Mouse (Mus musculus): ENCODE data around the gene Edaradd.
"Not testable (repeated sequence)": the region's sequence is repeated elsewhere in the genome, so short reads cannot be mapped to it uniquely, and the experiment has no call there.

Gene Edaradd

DNA sequence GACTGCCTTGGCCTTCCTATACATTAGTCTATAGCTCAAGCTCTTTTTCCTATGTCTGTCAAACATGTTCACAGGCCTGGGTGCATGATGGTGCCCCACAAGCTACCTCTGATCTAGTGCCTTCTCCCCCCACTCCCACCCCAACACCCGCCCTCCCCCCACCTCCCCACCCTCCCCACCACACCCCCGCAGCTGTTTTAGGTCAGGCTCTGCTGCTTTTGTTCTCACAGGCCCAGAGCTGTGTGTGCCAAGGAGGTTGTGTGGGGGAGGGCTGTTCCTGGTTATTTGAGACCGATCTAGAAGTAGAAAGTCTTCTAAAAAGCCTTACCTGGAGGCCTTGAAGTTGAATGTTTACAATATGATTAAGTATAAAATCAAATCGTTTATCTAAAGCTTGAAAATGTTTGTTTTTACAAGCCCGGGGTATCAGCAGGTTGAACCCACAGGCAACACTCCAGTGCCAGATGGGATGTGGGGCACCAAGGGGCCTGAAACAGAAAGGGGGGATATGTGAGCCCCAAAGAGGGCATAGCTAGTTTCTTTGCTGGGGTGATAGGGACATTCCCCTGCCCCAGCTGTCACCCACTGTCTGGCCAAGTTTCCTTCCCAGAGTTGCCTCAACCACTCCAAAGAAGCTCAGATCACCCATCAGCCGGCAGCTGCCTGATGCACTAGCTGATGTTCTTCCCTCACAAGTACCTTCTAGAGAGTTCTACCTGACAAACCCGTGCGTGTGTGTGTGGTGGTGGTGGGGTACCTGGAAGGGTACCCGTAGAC lies 8.9 kb downstream of the Edaradd start:
- DNase-seq (ENCODE audit: low spot score in 2 of 2): peak; percentile 74 to 75

DNA sequence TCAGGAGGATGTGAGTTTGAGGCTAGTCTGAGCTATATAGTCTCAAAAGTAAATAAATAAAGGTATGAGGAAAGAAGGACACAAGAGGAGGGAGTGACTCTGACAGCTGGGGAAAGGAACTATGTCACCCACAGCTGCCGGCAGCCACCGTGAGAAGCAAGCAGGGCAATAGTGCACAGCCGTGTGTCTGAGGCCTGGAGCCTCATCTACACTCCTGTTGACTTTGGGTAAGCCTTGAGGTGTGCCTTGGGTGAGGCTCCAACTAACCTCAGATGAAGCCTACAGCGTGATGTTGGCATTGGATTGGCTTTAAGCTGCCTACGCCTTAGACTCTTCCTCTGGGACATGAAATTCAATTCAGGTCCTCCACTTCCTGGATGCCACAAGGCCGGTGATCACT lies 10.2 kb downstream of the Edaradd start:
- DNase-seq (ENCODE audit: low spot score in 2 of 2): peak; percentile 47 to 48

DNA sequence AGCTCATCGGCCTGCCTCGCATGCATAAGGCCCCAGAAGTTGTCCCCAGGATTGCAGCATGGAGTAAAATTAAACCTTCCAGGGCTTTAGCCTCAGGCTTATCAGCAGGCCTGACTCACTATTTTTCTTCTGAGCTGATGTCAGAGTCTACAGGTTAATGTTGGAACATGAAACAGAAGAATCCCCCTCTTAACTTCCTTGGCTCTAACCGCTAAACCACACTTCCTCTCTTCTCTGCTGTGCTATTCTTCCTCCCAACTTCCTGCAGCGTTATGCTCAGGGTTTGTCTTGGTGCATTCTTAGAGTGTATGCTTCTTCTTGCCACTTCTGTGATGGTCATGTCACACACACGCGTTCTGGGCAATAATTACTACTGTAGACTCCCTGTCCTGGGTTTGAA lies 12.8 kb downstream of the Edaradd start:
- DNase-seq (ENCODE audit: low spot score in 2 of 2): peak; percentile 61 to 65

DNA sequence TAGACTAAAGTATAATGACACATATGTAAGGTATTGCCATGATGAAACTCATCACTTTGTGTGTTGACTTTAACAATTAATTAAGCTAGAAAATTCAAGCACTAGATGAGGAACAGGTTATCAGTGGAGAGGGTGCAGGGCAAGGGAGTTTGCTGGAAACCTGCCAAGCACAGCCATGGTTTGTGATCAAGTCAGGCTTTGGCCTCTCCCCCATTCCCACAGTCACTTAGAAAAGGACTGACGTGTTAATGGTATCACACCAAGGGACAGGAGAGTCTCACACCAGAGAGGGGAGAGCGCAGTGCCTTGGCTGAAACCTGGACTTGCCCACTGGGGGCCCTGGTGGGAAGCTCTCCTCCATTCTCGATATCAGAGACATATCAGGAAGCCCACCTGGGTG lies 14.9 kb downstream of the Edaradd start:
- DNase-seq (ENCODE audit: low spot score in 2 of 2): no peak

DNA sequence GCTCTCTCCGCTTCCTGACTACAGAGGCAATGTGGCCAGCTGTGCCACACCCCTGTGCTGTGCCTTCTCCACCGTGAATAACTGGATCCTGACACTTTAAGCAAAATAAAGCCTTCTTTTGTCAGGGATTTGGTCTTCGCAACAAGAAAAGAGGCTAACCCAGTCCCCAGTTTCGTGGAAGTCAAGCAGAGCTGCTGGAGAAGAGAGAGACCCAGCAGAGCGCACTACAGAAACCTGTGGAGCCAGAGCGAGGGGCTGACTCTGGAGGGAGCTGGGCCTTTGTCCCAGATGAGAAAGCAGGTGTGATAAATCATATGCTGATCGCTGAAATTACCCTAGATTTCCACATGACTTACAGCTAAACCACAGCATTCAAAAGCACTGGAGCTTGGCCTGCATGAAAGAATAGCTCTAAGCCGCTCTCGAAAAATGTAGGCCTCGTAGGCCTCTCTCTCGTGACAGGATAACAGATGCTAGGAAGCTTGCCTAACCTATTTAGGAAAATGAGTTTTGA lies 16.9 kb downstream of the Edaradd start:
- peak; percentile 38 to 46 for DNase-seq (ENCODE audit: low spot score in 2 of 2)

DNA sequence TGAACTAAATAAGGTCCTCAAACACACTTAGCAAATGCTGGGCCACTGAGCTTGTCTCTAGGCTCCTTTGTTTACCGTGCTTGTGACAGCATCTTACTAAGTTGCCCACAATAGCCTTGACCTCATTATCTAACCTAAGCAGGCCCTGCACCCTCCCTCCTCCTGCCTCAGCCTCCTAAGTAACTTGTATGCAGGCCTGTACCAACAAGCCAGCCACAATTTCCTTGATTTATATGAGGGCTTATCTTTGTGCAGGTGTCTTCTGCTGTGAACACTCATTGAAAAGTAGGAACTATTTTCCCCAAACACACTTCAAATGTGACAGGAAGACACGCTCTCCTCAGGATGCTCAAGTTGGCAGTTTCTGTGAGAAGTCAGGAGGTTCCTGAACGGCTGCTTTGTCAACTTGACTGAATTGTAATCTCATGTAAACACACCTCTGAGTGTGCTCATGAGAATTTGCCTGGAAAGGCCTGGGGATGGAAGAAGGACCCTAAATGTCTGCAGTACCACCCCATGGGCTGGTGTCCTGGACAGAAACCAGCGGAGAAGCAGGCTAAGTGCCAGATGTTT lies 17.5 kb downstream of the Edaradd start:
- no peak for DNase-seq (ENCODE audit: low spot score in 2 of 2)

DNA sequence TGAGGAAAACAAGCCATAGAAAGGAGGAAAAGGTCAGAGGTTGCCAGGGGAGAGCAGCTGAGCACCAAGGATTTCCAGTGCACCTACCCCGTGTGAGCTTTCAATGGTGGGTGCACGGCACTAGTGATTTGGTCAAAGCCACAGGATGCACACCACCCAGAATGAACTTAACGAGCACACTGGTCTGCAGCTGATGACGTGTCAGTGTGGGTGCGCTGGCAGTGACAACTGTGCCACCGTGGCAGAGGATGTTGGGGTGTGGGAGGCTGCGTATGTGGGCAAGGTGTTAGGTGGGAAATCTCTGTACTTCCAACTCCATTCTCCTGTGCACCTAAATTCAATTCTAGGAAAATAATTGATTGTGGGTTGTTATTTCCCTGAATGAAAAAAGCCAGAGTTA lies 21.1 kb downstream of the Edaradd start:
- DNase-seq (ENCODE audit: low spot score in 2 of 2): no peak

DNA sequence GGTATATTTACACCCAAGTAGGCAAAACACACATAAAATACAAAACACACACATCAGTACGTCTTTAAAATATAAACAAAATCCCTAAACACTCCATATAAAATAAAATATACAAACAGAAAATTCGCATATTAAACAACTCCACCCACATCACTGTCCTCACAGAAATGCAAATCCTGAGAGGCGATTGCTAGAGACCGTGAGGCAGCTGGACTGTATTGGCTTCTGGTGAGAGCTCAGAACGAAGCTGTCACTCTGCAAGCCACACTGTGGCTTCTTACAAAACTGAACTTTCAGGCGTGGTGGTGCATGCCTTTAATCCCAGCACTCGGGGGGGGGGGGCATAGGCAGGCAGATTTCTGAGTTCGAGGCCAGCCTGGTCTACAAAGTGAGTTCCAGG lies 22.4 kb downstream of the Edaradd start:
- no peak for DNase-seq (ENCODE audit: low spot score in 2 of 2)

DNA sequence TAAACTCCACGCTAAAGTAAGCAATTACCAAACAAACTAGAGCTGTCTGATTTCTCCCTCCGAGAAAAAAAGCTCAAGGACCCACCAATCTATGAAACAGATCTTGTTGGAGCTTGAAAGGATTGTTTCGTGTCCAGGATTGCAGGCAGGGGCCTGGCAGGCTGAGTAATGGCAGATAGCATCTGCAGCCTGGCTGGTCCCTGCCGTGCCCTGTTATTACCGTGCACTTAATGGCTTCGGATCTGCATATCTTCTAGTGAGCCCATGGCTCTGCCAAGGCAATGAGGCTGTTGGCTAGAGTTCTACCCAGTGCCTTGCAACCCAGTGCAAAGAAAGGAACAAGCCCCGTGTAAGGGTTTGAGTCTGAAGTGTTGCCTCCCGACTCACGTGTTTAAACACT lies 25.5 kb downstream of the Edaradd start:
- no peak for DNase-seq (ENCODE audit: low spot score in 2 of 2)

DNA sequence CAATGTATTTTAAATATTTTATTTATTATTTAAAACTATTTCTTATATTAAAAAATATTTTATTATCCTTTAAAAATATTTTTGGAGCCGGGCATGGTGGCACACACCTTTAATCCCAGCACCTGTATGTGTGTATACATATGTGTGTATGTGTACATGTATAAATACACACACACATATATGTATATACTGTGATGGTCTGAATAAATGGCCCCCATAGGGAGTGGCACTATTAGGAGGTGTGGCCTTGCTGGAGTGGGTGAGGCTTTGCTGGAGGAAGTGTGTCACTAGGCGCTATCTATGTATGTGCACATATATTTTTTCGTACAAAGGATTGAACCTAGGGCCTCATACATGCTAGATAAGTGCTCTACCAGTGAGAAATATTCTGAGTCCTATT lies 27.7 kb downstream of the Edaradd start:
- DNase-seq (ENCODE audit: low spot score in 2 of 2): no peak

DNA sequence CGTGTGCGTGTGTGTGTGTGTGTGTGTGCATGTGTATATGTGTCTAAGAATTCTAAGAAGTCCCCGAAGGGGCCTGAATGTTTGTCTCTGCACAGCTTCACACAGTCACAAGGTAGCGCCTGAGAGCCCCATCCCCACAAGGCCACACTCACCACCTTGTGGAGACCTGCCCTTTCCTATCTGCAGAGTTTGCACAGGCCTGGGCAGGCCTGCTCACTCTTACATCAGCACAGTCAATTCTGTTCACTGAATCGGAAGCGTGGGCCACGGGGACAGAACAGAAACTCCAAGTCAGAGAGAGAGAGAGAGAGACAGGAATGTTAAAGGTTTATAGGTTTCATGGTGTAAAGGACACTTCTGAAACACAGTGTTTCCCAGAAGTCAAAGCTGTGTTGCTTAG lies 34.6 kb downstream of the Edaradd start:
- DNase-seq (ENCODE audit: low spot score in 2 of 2): no peak

DNA sequence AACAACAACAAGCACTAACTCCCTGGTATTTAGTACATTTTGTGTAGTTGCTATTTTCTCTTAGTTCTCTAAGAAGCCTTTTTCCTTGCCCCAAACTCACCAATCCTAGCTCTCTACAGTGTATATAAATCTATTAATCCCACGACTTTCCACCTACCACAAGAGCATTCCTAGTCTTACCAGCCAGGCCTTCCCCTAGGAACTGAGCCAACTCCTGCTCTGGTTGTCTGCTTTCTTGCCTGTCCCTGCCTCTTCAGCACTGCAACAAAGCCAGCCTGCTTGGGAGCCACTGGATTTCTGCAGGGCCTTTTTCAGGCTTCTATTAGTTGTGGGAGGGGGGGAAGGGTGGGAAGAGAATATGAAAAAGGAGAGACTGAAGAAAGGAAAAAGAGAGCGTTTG lies 35.0 kb downstream of the Edaradd start:
- no peak for DNase-seq (ENCODE audit: low spot score in 2 of 2)

DNA sequence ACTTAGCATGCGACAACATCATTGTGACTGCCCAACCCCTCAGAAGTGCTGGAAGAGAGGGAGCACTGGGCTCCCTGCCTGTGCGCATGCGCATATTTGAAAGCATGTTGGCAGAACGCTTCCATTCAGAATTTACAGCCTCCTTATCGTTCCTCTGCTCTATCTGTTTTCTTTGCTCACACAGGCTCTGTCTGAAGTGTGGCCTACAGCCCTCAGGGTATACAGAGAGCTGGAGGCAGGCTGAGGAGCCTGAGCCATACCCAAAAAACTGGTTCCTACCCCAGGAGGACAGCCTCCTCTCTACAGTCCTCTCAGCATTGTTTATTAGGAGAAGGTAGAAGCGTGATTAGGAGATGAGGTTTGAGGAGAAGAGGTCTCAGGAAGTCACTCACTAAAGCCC lies 40.4 kb downstream of the Edaradd start:
- DNase-seq (ENCODE audit: low spot score in 2 of 2): no peak

DNA sequence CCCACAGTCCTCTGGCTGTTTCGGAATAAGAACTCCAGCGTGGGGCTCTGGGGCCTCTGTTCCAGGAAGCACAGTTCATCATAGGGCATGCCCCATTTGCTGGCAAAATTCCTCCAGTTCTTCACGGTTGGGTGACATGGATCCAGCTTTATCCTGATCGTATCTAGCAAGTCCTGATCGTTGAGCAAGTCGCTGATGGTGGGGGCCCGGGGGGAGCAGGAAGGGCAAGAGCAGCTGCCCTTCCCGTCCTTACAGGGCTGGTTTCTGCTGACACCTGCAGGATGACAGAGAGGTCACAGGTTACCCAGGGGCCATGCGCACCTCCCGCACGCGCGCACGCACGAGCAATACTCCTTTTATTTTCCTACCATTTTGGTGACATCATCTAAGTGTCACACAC lies 41.9 kb downstream of the Edaradd start:
- no peak for DNase-seq (ENCODE audit: low spot score in 2 of 2)

DNA sequence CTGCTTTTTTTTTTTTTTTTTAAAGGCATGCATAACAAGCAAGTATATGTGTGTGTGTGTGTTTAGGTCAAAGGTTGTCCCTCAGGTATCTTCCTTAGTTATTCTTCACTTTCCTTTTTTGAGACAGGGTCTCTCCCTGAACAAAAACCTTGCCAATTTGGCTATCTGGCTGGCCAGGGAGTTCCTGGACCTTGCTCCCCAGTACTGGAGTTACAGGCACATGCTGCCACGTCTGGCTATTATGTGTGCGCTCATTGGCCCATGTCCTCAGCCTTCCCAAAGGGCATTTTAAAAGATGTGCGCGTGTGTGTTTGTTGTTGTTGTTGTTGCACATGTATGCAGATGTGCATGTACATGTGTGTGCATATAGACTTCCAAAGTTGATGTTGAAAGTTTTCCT lies 43.4 kb downstream of the Edaradd start:
- DNase-seq (ENCODE audit: low spot score in 2 of 2): no peak

DNA sequence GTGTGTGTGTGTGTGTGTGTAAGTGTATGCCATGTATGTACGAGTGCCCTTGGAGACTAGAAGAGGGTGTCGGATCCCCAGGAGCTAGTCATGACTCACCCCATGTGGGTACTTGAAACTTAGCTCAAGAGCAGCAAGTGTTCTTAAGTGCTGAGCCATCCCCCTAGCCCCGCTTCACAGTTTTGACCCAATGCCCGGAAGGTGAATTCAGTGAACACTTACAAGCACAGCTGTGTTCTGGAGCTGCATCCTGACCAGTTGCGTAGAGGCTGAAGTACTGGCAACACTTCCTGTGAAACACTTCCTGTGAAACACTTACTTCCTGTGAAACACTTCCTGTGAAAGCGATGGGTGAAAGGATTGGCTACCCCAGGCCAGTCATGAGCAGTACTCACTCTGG lies 45.0 kb downstream of the Edaradd start:
- DNase-seq (ENCODE audit: low spot score in 2 of 2): no peak

DNA sequence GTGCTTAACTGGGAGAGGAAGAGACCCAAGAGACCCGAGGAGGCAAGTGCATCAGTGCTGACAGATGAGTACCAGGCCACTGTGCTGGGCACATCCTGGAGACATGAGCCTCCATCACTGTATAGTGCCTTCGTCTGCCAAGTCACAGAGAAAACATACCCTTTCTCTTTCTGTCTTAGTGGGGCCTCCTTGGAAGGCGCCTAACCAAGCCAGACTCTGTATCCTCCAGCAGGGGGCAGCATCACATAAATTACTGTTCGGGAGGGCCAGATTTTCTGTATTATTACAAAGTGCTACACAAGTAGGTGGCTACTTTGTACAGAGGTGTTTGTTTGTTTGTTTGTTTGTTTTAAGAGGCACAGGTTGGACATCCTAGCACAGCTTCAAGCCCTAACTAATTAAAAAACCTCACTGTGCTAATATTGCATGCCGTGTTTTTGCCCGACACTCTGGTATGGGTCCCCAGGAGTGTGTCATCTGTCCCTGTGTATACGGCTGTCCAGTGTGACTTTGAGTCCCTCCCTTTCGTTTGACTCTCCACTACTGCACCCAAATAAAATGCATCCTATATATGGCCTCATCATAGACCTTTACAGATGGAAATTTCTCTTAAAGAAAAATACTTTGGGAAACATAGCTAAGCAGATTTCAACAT lies 46.4 kb downstream of the Edaradd start:
- peak; percentile 64 to 73 for DNase-seq (ENCODE audit: low spot score in 2 of 2)

DNA sequence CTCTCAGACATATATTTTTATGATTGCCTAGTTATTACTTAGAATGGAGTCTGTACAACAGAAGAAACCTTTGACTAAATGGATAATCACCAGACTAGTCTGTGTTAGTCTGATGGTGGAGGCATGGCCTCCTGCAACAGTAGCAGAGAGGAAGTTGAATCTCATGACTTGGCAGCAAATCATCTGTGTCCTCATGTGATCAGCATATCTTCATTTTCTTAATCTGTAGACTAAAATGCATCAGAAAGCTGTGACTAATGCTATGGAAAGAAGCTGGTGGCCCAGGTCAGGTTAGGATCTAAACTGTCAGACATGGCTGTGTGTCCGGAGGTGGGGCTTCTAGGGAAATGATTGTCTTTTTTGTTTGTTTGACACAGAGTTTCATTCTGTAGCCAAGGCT lies 51.8 kb downstream of the Edaradd start:
- peak; percentile 65 to 69 for DNase-seq (ENCODE audit: low spot score in 2 of 2)

DNA sequence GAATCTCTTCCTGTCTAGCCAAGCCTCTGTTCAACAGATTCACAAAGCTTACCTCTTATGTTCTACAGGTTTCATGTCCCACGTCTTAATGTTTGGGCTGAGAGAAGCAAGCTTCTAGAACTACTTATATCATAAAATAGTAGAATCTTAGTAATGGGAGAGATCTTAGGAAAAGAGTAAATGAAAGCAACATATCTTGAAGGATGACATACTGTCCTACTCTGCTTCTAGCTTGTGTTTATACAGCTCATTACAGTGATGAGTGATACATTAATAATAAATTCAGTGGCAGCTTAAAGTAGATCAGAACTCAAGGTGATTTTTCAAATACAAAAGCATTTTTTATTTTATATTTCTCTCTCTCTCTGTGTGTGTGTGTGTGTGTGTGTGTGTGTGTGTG lies 55.4 kb downstream of the Edaradd start, which contains the start of gene Lgals8:
Gene Lgals8 (minus strand): TSS at position 101 of the 400 bp plus-strand sequence.
- no peak for DNase-seq (ENCODE audit: low spot score in 2 of 2)

DNA sequence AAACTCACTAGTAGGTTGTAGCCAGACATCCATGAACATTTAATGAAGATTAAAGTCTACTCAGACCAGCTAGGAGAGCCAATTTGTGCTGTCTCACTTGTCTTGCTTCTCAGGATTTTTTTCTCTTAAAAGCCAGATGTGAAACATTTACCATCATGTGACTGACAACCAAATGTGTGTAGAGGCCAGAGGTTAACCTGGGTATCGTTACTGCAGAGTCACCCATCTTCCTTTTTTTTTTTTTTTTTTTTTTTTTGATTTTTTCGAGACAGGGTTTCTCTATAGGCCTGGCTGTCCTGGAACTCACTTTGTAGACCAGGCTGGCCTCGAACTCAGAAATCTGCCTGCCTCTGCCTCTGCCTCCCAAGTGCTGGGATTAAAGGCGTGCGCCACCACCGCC lies 56.1 kb downstream of the Edaradd start:
- not testable (repeated sequence) for DNase-seq (ENCODE audit: low spot score in 2 of 2)

DNA sequence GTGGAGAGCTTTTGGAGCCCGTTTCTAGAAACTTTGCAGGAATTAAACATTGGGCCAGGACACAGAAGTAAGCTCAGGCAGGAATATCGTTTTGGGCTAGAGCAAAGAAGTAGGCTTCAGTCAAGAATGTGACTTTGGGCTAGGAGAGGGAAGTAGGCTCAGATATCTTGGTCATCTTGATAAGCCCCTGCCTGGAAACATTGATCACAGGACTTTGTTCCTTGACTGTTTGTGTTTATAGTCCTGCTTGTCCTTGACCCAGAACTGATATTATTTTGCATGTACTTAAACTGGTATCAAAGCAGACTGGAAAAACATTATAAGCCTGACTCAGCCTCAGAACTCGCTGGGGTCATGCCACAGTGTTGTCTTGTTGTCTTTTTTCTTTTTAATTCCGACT lies 57.6 kb downstream of the Edaradd start:
- DNase-seq (ENCODE audit: low spot score in 2 of 2): no peak

DNA sequence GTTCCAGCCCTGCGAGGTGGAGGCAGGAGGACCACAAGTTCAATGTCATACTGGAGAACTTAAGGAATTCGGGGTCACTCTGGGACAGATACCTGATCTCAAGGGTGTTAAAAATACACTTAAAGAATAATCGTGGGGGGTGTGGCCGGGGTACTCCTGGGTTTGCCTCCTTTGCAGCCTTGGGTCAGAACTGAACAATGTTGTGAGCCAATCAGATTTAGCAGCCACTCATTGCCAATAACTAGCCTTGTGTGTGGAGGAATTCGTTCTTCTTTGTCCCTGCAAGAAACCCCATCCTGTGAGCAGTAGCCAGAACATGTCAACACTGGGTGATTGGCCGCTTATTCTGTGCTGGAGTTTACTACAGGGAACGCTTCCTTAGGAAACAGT lies 58.5 kb downstream of the Edaradd start:
- DNase-seq (ENCODE audit: low spot score in 2 of 2): no peak

All from spleen, postnatal 36 days (tissue).